Mouse (Mus musculus): ENCODE data around the gene Akr1c13. TPM values are rescaled to one million over a fixed set of nuclear protein-coding genes. Genes with fewer than 3 reads are reported as not detected.

Gene Akr1c13
- polyA plus RNA-seq (2012; rRNA removed) = 0.84 and 0.90 TPM in 2 replicates

GRCm38 (mm10) chr13:4190904-4191303 lies at the start of gene Akr1c13:
Gene Akr1c13 (plus strand): TSS chr13:4191150.

GRCm38 (mm10) chr13:4150518-4150917 lies 40.4 kb upstream of the Akr1c13 start, which contains the start of gene Akr1c18:
Gene Akr1c18 (minus strand): TSS chr13:4150654.

GRCm38 (mm10) chr13:4228441-4228840 lies 37.5 kb downstream of the Akr1c13 start, which contains the start of gene Akr1c19:
Gene Akr1c19 (plus strand): TSS chr13:4228700.

Other genes starting within 250 kb of the Akr1c13 start
- gene Ucn3, start 245.8 kb upstream of the Akr1c13 start, polyA plus RNA-seq (2012; rRNA removed) = 0.36 and 0.69 TPM in 2 replicates
- 0.54 and 0.84 TPM in 2 replicates for gene Akr1c14, start 142.1 kb upstream of the Akr1c13 start, polyA plus RNA-seq (2012; rRNA removed)
- gene Akr1c18, start 40.5 kb upstream of the Akr1c13 start, polyA plus RNA-seq (2012; rRNA removed) = 0.13 and 0.23 TPM in 2 replicates
- 6.0 and 6.8 TPM in 2 replicates for gene Akr1c19, start 37.5 kb downstream of the Akr1c13 start, polyA plus RNA-seq (2012; rRNA removed)
- 0.07 TPM in 1 of 2 replicates, not detected in the other for gene Akr1c12, start 88.3 kb downstream of the Akr1c13 start, polyA plus RNA-seq (2012; rRNA removed)
- gene Akr1c6, start 243.2 kb downstream of the Akr1c13 start, polyA plus RNA-seq (2012; rRNA removed) = not detected in 2 replicates